ENCODE assay signal across 20 mouse cellular contexts in the genomic region with DNA sequence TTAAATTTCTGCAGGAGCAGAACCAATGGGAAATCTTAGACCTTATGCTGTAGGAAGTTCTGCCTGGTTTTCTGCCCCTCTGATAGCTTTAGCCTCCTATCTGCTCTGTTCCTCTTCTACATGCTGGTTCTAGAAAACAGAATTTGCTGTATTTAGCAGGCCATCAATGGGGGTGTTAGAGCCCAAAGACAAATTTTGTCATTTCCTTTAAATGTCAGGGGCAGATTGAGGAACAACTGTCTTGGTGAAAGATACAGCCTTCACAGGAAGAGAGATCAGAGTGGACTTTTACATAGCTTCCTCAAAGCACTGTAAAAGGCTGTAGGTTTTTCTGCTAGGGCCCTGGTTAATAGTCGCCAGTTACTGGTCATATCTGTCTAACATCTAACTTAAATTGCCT. TPM values are rescaled to one million over a fixed set of nuclear protein-coding genes. Genes with fewer than 3 reads are reported as not detected.
DNase-seq lines count a peak whose midpoint lies in the region; ATAC-seq and TF ChIP-seq lines count a peak whose summit lies in the region.
"Had no signal": no experiment of that assay in that cellular context is flagged by ENCODE, and none has a peak within 500 bp of the region (broad histone marks: within the 10 kb centered on the region; RNA-seq: fewer than 3 reads in every experiment).

No protein-coding gene starts in this region.

- H3K36me3 ChIP-seq in macrophage (ENCODE audit: inconsistent target) = no peaks in the 10 kb centered on the region
- H3K36me3 ChIP-seq: embryonic facial prominence, embryonic 13.5 days; forebrain, embryonic 12.5 days; heart, embryonic 12.5 days; hindbrain, embryonic 12.5 days had no signal

- TF ChIP-seq CTCF in bone marrow macrophage, adult 2 months (IDR thresholded peaks at IDR 0.05; ENCODE audit: low read depth, low read length) = no peak

- TF ChIP-seq POLR2A in bone marrow macrophage, adult 2 months (IDR thresholded peaks at IDR 0.05; ENCODE audit: borderline replicate concordance, low read depth, low read length) = no peak

- H3K4me3 ChIP-seq in bone marrow macrophage, adult 2 months (ENCODE audit: insufficient read depth, low read length) = no peak overlapping the region
- no peak overlapping the region for H3K4me3 ChIP-seq in macrophage (ENCODE audit: inconsistent target)
- H3K4me3 ChIP-seq: embryonic facial prominence, embryonic 13.5 days; forebrain, embryonic 12.5 days; heart, embryonic 12.5 days; hindbrain, embryonic 12.5 days had no signal

- WGBS in macrophage (ENCODE audit: missing documents) = 55% methylated on average over 1 of the region's 1 CpGs

- ATAC-seq in neutrophil, adult 5-6 weeks (ENCODE audit: extremely low read depth, insufficient number of reproducible peaks, low FRiP score, poor library complexity, severe bottlenecking) = peak; percentile 44
- no peak for ATAC-seq in frontal cortex, adult (ENCODE audit: low TSS enrichment)
- ATAC-seq: forebrain, embryonic 16.5 days; hindbrain, embryonic 16.5 days had no signal

- H3K79me2 ChIP-seq in macrophage (ENCODE audit: inconsistent target) = no peaks in the 10 kb centered on the region

- peaks cover 15% of the 10 kb centered on the region for H3K4me1 ChIP-seq in bone marrow macrophage, adult 2 months (ENCODE audit: control insufficient read depth, insufficient read depth, low read length)
- H3K4me1 ChIP-seq: embryonic facial prominence, embryonic 13.5 days; forebrain, embryonic 12.5 days; heart, embryonic 12.5 days; hindbrain, embryonic 12.5 days had no signal

- peak; percentile 33 for DNase-seq in 416B (ENCODE audit: low read depth)
- DNase-seq in embryo, embryonic 10.5 days (ENCODE audit: low spot score) = no peak
- DNase-seq in urinary bladder, postnatal 25 days (ENCODE audit: low spot score) = no peak
- DNase-seq: adrenal gland, adult 8-10 months; adrenal gland, postnatal 36 days; cerebellum, adult 11 months; cerebellum, adult 8-10 months; cerebellum, postnatal 14 days; gastrocnemius, postnatal 14 days; heart, postnatal 36 days had no signal

- peak overlapping the region; percentile 70 for H3K27ac ChIP-seq in bone marrow macrophage, adult 2 months (ENCODE audit: insufficient read depth, low read depth, low read length)
- H3K27ac ChIP-seq in macrophage = peak overlapping the region; percentile 48
- H3K27ac ChIP-seq: embryonic facial prominence, embryonic 13.5 days; forebrain, embryonic 12.5 days; hindbrain, embryonic 12.5 days had no signal

RNA-seq across cellular contexts. Expression of a gene that starts 11.5 kb away (rescaled TPM):
- 241 and 251 TPM in 2 replicates for polyA plus RNA-seq in bone marrow macrophage, adult 2 months (2012; ENCODE audit: insufficient read depth, insufficient read length, missing spikeins)
- 10 to 100 TPM in 24 of 26 experiments, 1 to 10 TPM in 2; 6.1 to 95.8 (median 47.0) TPM for total RNA-seq in macrophage (2018; cell fraction: chromatin; rRNA removed)
- total RNA-seq in macrophage (2018; cell fraction: cytosol; rRNA removed) = 100 to 1,000 TPM in 3 of 26 experiments, 10 to 100 TPM in 23; 37.6 to 108 (median 75.5) TPM
- 100 to 1,000 TPM in 7 of 26 experiments, 10 to 100 TPM in 19; 20.0 to 191 (median 67.2) TPM for total RNA-seq in macrophage (2018; cell fraction: nucleus; rRNA removed)
- 95.1 to 153 TPM (median 101 TPM) in 3 replicates for polyA plus RNA-seq in macrophage (2018)
- 61.6 and 77.7 TPM in 2 replicates for total RNA-seq in neutrophil, adult 5-6 weeks (2017)
